Mouse (Mus musculus): Measurements from ENCODE around the gene Qsox2.

The Qsox2 gene

GRCm38 (mm10) chr2:26223961-26224360 is 13.4 kb downstream of the Qsox2 start:
- no peak for DNase-seq (ENCODE audit: low read depth)

DNA sequence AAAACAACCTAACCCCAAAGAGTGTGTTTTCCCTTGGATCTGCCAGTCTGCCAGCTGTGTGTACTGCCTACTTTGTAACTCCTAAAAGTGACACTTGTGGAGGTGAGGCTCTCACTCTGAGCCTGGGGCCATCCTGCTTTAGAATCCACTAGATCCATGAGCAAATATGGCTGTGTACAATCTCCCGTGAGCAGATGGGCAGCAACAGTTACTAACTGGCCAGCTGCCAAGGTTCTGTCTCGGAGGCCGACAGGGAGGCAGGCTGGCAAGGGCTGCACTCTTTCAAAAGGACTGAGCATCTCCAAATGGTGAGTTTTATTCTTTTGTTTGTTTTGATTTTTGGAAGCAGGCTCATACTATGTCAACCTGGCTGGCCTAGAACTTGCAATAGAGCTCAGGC is 22.8 kb downstream of the Qsox2 start:
- no peak for DNase-seq (ENCODE audit: low read depth)

DNA sequence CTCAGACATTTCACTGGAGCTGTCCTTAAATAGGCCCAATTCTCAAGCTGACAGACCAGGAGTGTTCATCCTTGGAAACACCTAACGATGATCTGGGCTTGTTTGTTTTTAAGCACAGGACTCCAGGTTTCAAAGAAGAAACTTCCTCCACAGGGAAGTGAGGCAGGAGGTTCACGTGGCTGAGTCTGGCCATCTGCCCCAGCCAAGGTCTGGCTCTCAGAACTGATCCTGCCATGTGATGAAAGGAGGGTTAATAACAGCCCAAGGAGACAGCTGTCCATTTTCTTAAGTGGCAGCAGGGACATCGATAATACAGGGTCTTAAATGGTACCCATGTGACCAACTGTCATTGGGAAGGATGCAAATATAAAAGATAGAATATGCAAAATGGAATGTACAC is 27.8 kb downstream of the Qsox2 start:
- DNase-seq (ENCODE audit: low read depth): no peak

DNA sequence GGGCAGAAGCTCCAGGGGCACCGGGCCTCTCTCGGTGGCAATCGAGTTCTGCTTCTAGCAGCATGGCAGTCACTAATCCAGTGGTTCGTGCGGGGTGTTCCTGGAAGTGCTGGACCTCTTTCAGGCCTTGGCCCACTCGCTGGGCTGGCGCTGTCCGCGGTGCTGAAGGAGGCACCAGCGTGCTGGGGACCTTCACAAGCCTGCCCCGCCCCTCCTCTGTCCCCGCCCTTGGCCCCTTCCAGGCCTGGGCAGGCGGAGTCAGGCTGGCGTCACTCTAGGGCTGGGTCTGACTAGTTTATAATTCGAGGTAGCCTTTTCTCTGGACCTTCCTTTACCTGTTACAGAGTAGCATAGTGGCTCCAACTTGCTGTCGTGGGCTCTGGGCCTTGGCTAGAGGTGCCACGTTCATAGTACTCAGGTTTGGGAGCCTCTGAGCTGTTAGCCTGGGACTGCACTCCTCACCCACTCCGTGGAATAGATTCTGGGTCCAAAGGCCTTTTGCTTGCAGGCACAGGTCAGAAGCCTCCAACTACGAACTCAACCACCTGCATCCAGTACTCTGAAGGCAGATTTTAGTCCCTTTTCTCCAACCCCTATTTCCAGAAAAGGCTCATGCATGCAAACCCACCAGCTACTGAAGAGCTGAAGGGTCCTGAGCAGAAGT is 29.1 kb downstream of the Qsox2 start, which contains the start of gene Lhx3:
Gene Lhx3, minus strand, starts transcription at position 164 of the 664 bp plus-strand sequence.
- DNase-seq (ENCODE audit: low read depth): peak; percentile 82

DNA sequence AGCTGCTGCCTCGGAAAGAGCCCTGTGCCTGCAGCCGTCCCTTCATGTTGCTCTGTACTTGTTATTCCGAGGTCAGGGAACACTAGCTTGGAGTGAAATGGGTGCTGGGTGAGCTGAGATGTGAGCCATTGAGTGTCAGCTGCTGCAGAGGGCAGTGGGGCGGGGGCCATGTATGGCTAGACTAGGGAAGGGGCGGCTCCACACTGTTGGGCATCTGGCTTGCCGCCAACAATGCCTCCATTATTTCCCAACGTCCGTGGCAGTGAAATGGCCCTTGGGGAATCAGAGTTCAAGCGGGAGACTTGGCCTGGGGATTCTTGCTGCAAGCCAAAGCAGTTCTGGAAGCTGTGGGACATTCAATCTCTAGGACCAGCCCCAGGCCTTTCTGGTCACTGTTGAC is 29.8 kb downstream of the Qsox2 start:
- no peak for DNase-seq (ENCODE audit: low read depth)

- no peak for DNase-seq (ENCODE audit: low read depth)
These were observed 31.6 kb downstream of the Qsox2 start for GRCm38 (mm10) chr2:26205761-26206160.

GRCm38 (mm10) chr2:26205126-26205525 is 32.2 kb downstream of the Qsox2 start:
- DNase-seq (ENCODE audit: low read depth): peak; percentile 45

DNA sequence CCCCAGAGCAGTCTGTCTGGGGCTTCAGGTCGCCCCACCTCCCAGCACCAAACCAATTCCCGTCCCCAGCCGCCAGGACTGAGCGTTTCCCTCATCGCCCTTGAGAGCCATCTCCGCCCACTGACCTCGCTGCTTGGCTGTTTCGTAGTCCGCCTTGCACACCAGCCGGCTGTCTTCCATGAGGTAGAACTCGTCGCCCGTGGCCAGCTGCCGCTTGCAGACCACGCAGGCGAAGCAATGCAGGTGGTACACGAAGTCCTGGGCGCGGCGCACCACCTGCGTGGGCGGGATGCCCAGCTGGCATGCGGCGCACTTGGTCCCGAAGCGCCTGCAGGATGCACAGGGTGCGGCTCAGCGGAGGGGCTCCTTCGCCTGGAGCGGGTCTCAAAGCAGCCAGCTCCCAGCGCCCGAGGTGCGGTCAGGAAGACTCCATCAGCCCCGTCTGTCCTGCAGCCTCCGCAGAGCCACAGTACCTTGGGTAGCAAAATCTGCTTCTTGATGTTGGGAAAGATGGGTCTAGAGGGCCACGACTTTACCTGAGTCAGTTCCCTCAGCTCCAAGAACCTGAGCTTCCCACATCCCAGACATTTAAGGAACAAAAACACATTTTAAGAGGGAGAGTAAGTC is 34.4 kb downstream of the Qsox2 start:
- no peak for DNase-seq (ENCODE audit: low read depth)

- no peak for DNase-seq (ENCODE audit: low read depth)
These were observed 35.1 kb downstream of the Qsox2 start for GRCm38 (mm10) chr2:26201926-26202848.

- DNase-seq (ENCODE audit: low read depth): no peak
These were observed 38.8 kb downstream of the Qsox2 start for GRCm38 (mm10) chr2:26198488-26198887.

- DNase-seq (ENCODE audit: low read depth): no peak
These were observed 42.6 kb downstream of the Qsox2 start for GRCm38 (mm10) chr2:26194552-26195339.

- peak; percentile 52 for DNase-seq (ENCODE audit: low read depth)
These were observed 48.8 kb downstream of the Qsox2 start for GRCm38 (mm10) chr2:26188517-26188916.

- DNase-seq (ENCODE audit: low read depth): no peak
These were observed 53.0 kb downstream of the Qsox2 start for GRCm38 (mm10) chr2:26184352-26184751.

DNA sequence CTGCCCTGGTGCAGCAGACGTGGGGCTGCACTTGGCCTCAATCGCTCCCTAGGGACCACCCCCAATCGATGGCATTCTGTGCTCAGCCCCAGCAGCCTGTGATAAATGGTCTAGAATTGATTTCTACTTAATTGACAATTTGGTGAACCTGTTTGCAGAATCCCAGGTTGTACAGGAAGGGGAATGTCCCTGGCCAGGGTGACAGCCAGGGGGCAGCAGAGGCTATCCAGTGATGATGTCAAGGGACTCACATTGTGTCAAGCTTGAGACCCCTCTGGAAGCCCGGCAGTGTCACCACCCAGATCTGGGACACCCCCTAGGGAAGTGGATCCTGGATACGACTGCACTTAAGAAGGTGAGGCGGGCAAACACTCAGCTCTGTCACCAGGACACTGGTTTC is 54.7 kb downstream of the Qsox2 start:
- DNase-seq (ENCODE audit: low read depth): no peak

DNA sequence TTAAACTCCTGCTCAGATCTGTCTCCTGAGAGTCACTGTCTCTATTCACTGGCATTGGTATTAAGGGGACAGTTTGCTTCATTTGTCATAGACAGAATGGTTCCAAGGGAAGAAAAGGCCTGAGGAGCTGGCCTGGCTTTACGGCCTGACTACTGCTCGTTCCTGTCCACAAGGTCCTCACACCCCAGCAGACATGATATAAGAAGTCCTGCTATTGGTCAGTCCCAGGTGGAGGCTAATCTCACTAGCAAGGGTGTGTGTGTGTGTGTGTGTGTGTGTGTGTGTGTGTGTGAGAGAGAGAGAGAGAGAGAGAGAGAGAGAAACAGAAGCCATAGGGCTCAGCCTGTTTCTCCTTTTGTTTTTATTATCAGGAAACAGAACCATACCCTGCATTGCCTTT is 60.1 kb downstream of the Qsox2 start:
- DNase-seq (ENCODE audit: low read depth): no peak

DNA sequence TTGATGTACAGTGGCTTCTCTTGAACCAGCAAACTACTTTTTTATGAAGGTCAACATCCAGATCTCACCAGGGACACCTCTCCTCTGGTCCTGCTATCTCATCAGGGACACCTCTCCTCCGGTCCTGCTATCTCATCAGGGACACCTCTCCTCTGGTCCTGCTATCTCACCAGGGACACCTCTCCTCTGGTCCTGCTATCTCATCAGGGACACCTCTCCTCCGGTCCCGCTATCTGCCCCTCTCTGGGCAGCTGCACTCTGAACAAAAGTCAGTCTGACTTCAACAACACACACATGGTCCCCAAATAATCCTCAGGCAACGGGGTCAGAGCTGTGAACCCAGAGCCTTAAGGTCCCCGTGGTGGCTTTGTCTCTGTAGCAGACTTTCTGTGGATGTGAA is 60.6 kb downstream of the Qsox2 start:
- DNase-seq (ENCODE audit: low read depth): no peak

DNA sequence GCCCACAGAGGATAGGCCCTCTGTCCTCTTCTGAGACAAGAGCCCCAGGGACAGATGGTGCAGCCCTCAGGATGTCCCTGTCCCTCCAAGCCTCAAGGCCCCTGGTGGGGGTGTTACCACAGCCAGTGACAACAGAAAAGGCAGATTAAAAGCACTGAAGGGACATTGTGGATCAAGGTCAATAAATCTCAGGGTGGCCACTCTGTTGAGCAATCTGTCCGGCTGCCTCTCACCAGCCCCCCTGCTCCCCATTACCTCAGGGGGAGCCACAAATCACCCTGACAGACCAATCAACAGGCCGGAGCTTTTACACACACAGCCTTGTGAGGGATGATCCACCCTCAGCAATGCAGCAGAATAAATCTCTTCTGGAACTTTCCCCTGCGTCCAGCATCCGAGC is 62.1 kb downstream of the Qsox2 start:
- no peak for DNase-seq (ENCODE audit: low read depth)

GRCm38 (mm10) chr2:26172166-26172565 is 65.2 kb downstream of the Qsox2 start:
- no peak for DNase-seq (ENCODE audit: low read depth)

DNA sequence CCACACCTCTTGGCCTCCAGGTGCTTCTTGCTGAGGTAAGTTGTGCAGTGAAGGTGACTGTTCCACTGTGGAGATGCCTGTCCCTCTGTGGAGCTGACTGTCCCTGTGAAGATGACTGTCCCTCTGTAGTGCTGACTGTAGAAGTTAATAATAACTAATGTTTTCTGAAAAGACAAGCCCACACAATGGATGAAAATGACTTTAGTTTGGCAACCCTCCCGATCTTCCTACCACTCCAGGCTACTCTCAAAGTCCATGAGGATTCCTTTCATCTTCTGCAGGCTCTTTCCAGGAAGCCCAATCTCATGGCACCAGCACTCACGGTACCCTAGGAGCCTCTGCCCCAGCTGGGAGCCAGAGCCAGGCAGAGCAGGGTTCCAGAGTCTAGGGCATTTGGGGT is 66.9 kb downstream of the Qsox2 start:
- DNase-seq (ENCODE audit: low read depth): no peak

DNA sequence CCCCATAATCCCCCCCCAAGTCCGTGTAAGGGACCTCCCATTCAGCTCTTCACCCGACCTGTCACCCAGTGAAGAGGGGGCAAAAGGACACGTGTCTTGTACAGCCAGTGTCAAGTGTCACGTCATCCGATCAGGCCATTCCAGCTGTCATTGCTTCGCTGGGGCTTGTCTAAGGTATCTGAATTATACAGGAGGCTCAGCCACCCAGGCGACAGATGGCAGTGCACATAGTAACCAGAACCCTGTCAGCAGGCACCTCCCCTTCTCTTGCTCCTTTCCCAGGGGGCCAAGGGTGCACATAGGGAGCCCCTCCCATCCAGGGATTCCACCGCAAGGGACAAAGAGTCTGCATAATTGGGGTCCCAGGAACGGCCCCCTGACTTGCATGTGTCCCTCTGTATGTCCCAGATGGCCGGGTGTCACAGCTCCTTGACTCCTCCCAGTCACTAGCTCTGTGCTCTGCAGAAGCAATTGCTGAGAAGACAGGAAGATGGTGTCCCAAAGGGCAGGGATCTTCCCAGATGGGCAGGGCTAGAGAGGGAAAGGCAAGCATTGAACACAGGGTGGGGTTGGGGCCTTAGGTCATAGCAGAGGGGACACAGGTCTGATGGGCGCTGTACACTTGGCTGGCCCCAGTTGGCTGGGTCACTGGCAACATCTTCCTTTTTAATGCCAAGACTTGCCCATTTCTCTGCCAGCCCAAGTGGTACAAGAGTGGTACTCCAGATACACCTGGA is 68.3 kb downstream of the Qsox2 start:
- no peak for DNase-seq (ENCODE audit: low read depth)

- no peak for DNase-seq (ENCODE audit: low read depth)
These were observed 70.4 kb downstream of the Qsox2 start for GRCm38 (mm10) chr2:26166890-26167289.

Measured in c-Kit-positive CD71-negative TER-119-negative erythroid progenitor cells, embryonic 14.5 days (primary cell).